Mouse (Mus musculus): Measurements from ENCODE around the gene Mfng.

GRCm38 (mm10) chr15:78810146-78810545 is 36.9 kb upstream of the Mfng start:
- no peak for TF ChIP-seq GATA1 (IDR thresholded peaks at IDR 0.05; ENCODE audit: borderline replicate concordance, low read length)
- TF ChIP-seq FLI1 (IDR thresholded peaks at IDR 0.05; ENCODE audit: low read length): no peak

All from megakaryocyte, embryonic 14.5 days (primary cell).